Mouse (Mus musculus) lung, postnatal 0 days (tissue): ENCODE results near the gene Znhit1.

ENCODE experiments used
- CTCF ChIP-seq: IDR thresholded peaks from 2 replicates; pipeline ENCODE4 v1.5.1; 2016; ENCODE audit warnings: antibody characterized with exemption, mild to moderate bottlenecking
- EP300 ChIP-seq: IDR thresholded peaks from 2 replicates; pipeline ENCODE4 v1.6.1; 2016; ENCODE audit warnings: antibody characterized with exemption, mild to moderate bottlenecking, control low read depth

GRCm38 (mm10) chr5:136942781-136943180 is 45.0 kb downstream of the Znhit1 start:
- no peak for TF ChIP-seq CTCF
- no peak for TF ChIP-seq EP300
